Mouse (Mus musculus) CH12.LX (cell line): Measurements from ENCODE around the gene Tapt1.

ENCODE experiments used
- CHD1 ChIP-seq: IDR thresholded peaks from 2 replicates; pipeline ENCODE4 v1.6.1; 2012; ENCODE audit warnings: low read depth, low read length, improper control_type of control experiment, inconsistent platforms
- CTCF ChIP-seq, 2 experiments: IDR thresholded peaks in 1 of 2; conservative IDR thresholded peaks in 1 of 2; 2 replicates each; pipeline ENCODE4 v1.5.1; 2011 to 2012; ENCODE audit warnings: low read depth in 2 of 2, low read length in 2 of 2, improper control_type of control experiment in 1 of 2, inconsistent platforms in 1 of 2, mild to moderate bottlenecking in 1 of 2, moderate library complexity in 1 of 2
- ELF1 ChIP-seq: IDR thresholded peaks from 2 replicates; pipeline ENCODE4 v1.6.1; 2014; ENCODE audit warnings: low read depth, mild to moderate bottlenecking, inconsistent platforms, low read length, improper control_type of control experiment
- EP300 ChIP-seq: IDR thresholded peaks from 2 replicates; pipeline ENCODE4 v1.6.1; 2011; ENCODE audit warnings: low read length, improper control_type of control experiment
- JUND ChIP-seq: conservative IDR thresholded peaks from 2 replicates; pipeline ENCODE4 v1.6.1; 2011; ENCODE audit warnings: low read depth, low read length, improper control_type of control experiment
- POLR2A ChIP-seq: IDR thresholded peaks from 2 replicates; pipeline ENCODE4 v1.6.1; 2011; ENCODE audit warnings: low read depth, mild to moderate bottlenecking, improper control_type of control experiment, low read length
- TCF12 ChIP-seq: IDR thresholded peaks from 2 replicates; pipeline ENCODE4 v1.6.1; 2014; ENCODE audit warnings: low read depth, mild to moderate bottlenecking, inconsistent platforms, low read length, improper control_type of control experiment
- USF2 ChIP-seq: conservative IDR thresholded peaks from 2 replicates; pipeline ENCODE4 v1.6.1; 2011; ENCODE audit warnings: low read depth, low read length, improper control_type of control experiment

DNA sequence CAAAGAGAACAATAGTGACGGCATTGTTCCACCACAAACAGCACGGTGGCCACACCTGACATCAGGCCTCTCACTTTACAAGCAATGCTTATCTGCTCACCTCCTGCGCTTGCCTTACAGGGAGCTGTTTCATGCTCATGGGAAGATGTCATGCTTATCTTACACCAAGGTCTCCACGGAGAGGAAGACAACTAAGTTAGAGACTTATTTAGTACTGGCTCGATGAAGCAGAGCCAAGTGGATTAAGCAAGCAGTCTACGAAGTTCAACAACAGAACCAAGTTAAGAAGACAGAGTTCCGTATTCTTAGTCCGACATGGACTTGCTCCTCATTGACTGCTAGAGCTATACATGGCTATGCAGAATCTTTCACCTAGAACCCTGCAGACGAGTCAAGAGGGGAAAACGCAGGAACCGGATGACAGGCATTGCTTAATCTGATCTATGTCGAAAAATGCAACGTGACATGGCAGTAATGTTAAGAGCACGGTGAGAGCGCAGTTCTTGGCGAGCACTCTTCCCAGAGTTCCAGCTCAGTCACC lies 3.0 kb downstream of the Tapt1 start:
- no peak for TF ChIP-seq TCF12
- no peak for TF ChIP-seq EP300
- TF ChIP-seq JUND = no peak
- no peak for TF ChIP-seq POLR2A
- no peak for TF ChIP-seq CTCF (conservative IDR thresholded peaks at IDR 0.05 in 1 of 2, IDR thresholded peaks at IDR 0.05 in 1 of 2; ENCODE audit: low read depth in 2 of 2, low read length in 2 of 2)
- no peak for TF ChIP-seq CHD1
- TF ChIP-seq ELF1 = no peak
- no peak for TF ChIP-seq USF2
